Mouse (Mus musculus): ENCODE results near the gene Vps16. TPM values are rescaled to one million over a fixed set of nuclear protein-coding genes. Genes with fewer than 3 reads are reported as not detected.

Gene Vps16
- total RNA-seq, 2 experiments from 2014 or later = 14.9 to 18.7 TPM

Other genes starting within 250 kb of the Vps16 start
- 100 to 1,000 TPM; 122 to 131 TPM for gene Snrpb, start 244.9 kb upstream of the Vps16 start, total RNA-seq (2021)
- not detected for gene Tmc2, start 229.1 kb upstream of the Vps16 start, total RNA-seq (2021)
- gene Nop56, start 149.9 kb upstream of the Vps16 start, total RNA-seq (2021) = 10 to 100 TPM; 24.8 to 32.5 TPM
- gene Idh3b, start 139.8 kb upstream of the Vps16 start, total RNA-seq (2021) = 100 to 1,000 TPM; 448 to 491 TPM
- under 1 TPM; 0.15 to 0.27 TPM for gene Ebf4, start 129.2 kb upstream of the Vps16 start, total RNA-seq (2021)
- gene Cpxm1, start 26.8 kb upstream of the Vps16 start, total RNA-seq (2021) = 1 to 10 TPM; 2.1 to 3.1 TPM
- not detected for gene Gm28372, start 19.1 kb upstream of the Vps16 start, total RNA-seq (2021)
- gene 1700020A23Rik, start 19.1 kb upstream of the Vps16 start, total RNA-seq (2021) = not detected
- gene Tmem239, start 17.9 kb upstream of the Vps16 start, total RNA-seq (2021) = not detected
- 1 to 10 TPM; 2.8 to 4.0 TPM for gene Pced1a, start 362 bp downstream of the Vps16 start, total RNA-seq (2021)
- gene Ptpra, start 25.9 kb downstream of the Vps16 start, total RNA-seq (2021) = 10 to 100 TPM; 15.5 to 20.6 TPM
- 10 to 100 TPM; 38.6 to 47.7 TPM for gene Mrps26, start 139.4 kb downstream of the Vps16 start, total RNA-seq (2021)
- gene Oxt, start 151.8 kb downstream of the Vps16 start, total RNA-seq (2021) = not detected
- not detected for gene Avp, start 158.2 kb downstream of the Vps16 start, total RNA-seq (2021)
- 1 to 10 TPM; 4.9 to 5.2 TPM for gene Fastkd5, start 205.7 kb downstream of the Vps16 start, total RNA-seq (2021)
- gene Ubox5, start 205.7 kb downstream of the Vps16 start, total RNA-seq (2021) = 1 to 10 TPM; 3.4 to 5.3 TPM
- gene Lzts3, start 218.5 kb downstream of the Vps16 start, total RNA-seq (2021) = 1 to 10 TPM; 1.9 to 2.4 TPM
- gene Ddrgk1, start 240.3 kb downstream of the Vps16 start, total RNA-seq (2021) = 10 to 100 TPM; 82.3 to 96.2 TPM
- 10 to 100 TPM; 10.8 to 13.2 TPM for gene Itpa, start 243.3 kb downstream of the Vps16 start, total RNA-seq (2021)